Mouse (Mus musculus): Measurements from ENCODE around the gene Folr1.

Gene Folr1

DNA sequence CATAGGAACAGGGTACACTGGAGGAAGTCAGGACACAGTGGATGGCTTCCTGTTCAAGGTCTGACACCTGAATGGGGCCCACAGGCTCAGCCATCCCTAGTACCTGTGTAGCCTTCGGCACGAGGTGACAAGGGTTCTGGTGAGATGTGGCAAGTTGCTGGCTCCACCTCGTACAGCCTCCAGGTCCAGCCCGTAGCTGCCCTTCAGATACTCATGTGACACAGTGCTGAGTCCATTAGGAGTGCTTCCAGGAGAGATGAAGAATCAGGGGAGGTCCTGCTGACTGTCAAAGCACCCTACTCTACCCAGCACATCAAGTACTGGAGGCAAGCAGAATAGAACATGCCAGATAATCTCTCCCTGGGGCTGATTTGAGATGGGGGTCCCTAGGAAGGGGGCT, 38.2 kb downstream of the Folr1 start:
- no peak for DNase-seq (ENCODE audit: low spot score)

DNA sequence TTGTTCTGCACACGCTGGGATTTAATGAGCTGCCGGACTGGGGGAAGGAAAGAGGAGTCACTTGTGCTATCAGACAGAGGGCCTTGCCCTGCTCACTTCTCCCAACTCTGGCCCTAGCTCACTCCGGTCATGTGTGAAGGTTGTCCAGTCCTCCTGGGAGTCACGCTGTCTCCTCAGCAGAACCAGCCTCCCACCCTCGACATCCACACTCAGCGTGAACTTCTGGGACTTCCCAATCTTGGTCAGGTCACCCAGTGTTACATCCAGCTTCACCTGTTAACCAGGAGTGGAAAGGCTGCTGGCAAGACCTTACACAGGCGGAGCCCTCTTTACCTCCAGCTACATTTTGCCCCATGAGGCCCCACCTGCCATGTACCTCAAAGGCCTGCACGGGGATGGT, 39.2 kb downstream of the Folr1 start:
- DNase-seq (ENCODE audit: low spot score): no peak

DNA sequence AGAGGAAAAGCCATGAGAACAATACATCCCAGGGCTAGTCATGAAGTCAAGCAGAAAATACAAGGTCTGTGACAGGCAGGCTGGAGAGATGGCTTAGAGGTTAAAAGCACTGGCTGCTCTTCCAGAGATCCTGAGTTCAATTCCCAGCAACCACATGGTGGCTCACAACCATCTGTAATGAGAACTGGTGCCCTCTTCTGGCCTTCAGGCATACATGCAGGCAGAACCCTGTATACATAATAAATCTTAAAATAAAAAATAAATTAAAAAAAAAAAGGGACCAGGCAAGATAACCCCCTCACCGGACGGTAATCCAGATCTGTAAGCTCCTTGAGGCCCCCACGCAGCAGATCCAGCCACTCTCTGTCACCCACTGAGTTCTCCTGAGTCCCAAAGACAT, 40.2 kb downstream of the Folr1 start:
- DNase-seq (ENCODE audit: low spot score): no peak

DNA sequence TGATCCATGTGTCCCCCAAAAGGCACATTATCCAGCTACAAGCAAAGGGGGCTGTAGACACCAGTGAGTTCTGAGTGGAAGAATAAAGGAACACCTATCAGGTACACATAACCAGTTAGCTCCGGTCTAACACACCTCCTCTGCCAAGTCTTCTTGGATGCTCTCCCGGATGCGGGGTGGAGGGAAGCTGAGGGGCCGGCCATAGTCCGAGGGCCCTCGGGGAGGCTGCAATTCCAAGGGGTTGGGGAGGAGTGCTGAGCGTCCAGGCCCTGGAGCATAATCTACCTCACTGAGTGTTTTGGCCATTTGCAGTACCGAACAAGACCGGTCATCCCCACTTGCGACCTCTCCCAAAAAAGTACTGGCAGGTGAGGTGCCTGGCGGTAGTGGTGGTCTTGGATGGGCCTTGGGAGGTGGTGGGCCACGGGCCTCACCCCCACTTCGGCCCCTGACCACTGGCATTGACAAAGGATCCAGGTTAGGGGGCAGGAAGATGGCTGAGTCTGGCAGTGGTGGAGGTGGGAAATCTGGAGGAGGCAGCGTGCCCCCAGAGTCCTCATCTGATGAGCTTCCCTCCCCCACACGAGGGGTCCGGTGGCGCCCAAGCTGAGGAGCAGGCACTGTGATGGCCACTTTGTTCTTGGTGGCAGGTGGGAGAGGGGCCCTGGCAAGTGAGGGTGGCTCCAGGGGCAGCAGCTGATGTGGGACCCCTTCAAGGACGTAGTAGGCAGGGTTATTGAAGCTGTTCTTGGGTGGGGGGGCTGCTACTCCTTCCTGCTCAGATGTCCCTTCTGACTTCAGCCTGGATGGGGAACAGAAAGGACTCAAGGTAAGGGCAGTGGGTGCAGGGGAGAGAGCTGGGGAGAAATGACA, 46.6 kb downstream of the Folr1 start:
- DNase-seq (ENCODE audit: low spot score): no peak

DNA sequence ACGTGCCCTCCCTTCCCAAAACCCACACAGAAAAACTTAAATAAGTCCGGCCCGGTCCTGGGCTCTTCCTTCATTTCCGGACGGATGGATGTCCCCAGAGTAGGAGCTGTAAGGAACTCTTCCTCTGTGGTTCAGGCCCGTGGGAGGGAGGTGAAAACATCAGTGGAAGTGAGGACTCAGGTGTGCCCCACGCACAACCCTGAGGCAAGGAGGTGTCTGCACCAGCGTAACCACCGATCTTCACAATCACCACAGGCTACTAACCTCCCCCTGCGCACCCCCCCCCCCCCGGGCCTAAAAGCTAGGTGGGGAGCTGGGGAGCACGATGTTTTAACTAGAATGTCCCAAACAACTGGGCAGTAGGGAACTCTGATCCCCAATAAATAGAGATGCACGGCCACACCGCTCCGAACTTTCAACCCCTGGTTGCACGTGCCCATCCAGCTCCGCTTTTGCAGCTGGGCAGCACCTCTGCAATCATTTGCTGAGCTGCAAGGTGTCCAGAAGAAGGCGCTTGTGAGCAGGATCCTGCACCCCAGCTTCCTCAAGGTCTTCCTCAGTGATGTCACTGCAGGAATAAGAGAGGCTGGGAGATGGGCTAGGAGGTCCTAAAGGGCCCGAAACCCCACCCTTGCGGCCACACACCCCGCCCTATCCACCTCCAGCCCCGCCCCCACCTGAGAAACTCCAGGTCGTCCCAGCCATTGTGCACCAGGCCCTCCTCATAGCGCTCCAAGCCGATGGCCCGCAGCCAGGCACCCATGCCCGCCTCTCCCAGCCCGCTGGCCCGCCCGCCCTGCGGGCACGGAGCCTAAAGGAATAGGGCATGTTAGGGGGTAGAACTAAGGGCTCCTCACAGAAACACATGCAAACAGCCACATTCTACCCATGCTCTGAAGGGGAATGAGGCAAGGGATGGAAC, 47.5 kb downstream of the Folr1 start:
- DNase-seq (ENCODE audit: low spot score): no peak

DNA sequence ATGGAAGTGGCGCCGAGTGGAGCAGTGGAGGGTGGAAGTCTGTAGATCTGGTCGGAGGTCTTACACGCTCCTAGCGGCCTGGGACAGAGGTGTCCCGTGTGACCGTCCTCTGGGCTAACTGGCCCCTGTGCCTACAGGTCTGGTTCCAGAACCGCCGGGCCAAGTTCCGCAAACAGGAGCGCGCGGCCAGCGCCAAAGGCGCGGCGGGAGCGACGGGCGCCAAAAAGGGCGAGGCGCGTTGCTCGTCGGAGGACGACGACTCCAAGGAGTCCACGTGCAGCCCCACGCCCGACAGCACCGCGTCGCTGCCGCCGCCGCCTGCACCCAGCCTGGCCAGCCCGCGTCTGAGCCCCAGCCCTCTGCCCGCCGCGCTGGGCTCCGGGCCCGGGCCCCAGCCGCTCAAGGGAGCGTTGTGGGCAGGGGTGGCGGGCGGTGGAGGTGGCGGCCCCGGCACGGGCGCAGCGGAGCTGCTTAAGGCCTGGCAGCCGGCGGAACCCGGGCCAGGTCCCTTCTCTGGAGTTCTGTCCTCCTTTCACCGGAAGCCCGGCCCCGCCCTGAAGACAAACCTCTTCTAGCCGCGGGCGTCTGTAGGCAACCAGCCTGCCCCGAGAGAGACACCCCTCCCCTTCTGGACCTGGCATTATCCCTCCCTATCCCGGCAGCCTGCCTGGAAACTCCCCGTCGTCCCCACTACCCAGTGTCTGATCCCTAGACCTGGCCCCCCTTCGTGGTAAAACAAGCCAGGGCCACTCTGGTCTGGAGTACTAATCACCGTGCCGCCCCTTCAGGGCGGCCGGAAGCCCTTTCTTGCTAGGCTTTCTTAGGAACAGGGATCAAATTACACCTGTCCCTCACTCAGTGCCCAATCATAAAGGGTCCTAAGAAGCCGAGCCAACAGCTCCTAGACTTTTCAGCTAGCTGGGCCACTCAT, 48.8 kb downstream of the Folr1 start:
- peak; percentile 26 for DNase-seq (ENCODE audit: low spot score)

DNA sequence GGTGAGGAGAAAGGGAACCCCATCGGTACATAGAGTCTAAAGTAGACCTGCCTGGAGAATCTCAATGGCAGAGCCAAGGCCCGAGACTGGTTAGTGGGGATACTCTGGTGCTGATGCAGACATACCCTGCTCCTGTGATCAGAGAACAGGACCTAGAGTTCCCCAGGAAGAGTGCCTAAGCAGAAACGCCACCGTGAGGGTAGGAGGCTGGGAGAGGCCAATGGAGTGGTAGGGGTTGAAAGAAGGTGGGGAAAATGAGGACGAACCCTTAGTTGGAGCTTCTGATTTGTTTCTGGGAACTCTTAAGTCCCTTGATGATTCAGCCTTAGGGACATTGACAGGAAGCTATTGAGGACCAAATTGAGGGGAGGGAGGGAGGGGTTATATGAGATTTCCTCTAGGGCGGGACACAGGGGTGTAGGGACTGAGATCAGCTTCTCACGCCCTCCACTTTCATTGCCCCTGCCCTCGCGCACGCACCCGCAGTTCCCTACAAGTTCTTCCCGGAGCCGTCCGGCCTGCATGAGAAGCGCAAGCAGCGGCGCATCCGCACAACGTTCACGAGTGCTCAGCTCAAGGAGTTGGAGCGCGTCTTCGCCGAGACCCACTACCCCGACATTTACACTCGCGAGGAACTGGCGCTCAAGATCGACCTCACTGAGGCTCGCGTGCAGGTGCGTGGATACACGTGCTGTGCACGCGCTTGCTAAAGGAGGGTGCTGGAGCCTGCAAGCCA, 50.1 kb downstream of the Folr1 start:
- peak; percentile 16 for DNase-seq (ENCODE audit: low spot score)

DNA sequence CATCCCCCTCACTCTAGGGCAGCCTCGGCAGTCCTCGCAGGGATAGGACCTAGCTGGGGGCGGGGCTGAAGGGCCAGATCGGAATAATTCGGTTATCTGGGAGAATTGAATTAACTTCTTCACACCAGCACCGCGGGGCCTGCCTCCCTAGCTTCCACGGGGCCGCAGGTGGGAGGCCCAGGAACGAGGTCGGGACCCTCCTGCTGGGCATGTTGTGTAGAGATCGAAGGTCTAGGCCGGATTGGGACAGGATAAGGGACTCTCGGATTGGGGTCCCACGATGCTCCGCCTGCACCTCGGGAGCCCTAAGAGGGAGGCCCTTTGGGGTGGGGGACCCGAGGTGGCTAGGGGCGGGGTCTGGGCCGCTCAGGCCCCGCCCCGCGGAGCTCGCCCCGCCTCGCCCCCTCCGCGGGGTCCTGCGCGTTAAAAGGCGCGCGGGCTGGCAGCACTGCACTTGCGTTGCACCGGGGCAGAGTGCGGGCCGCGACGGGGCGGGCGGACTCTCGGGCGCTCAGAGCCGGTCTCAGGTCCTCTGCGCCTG, 52.7 kb downstream of the Folr1 start, which contains the start of gene Phox2a:
Gene Phox2a, plus strand, starts transcription at position 453 of the 541 bp plus-strand sequence.
- no peak for DNase-seq (ENCODE audit: low spot score)

Data from T-cell, adult 2 months (primary cell).